Mouse (Mus musculus): ENCODE measurements at regions not wholly inside any gene's neighbourhood (a gene's known extent, or its start where the extent isn't known, plus 50 kb on each side); places are given as distances from the start of the nearest gene placed in this dataset.

DNA sequence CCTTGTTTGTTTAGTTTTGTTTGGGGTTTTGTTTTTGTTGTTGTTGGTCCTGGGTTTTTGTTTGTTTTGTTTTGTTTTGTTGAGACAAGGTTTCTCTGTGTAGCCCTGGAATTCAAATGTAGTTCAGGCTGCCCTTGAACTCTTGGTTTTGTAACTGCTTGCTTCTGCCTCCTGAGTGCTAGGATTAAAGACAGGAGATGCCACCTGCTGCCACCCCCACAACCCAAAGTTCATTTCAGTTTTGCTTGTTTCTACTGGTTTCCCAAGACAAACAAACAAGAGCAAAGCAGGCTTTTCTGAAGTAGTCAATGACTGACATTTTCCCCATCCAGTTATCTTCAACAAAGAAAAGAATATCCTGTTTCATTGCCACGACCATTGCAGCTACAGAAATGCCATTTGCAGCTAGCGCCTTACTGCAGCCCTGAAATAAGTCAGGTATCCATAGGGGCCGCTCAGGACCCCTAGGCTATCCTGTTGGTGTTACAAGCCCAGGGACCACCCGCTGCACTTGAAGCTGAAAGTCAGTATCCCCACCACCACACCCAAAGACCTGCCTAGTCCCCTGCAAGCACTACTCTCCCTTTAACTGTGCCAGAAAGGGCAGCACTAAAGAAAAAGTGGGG, 108.3 kb upstream of the Egln3 start:
- no peak overlapping the region for H3K4me3 ChIP-seq
- H3K4me1 ChIP-seq: peaks cover 14% of the 10 kb centered on the region
- no peak for ATAC-seq (ENCODE audit: borderline replicate concordance, extremely low read depth, low FRiP score, low TSS enrichment)
- no peaks in the 10 kb centered on the region for H3K36me3 ChIP-seq
- WGBS: 53% methylated on average over 4 of the region's 4 CpGs
- no peaks in the 10 kb centered on the region for H3K9me3 ChIP-seq
- no peak overlapping the region for H3K4me2 ChIP-seq
- H3K27me3 ChIP-seq: peaks cover 12% of the 10 kb centered on the region; the same call in 1 of the 2 replicates
- H3K27ac ChIP-seq: no peak overlapping the region
- no peak overlapping the region for H3K9ac ChIP-seq

DNA sequence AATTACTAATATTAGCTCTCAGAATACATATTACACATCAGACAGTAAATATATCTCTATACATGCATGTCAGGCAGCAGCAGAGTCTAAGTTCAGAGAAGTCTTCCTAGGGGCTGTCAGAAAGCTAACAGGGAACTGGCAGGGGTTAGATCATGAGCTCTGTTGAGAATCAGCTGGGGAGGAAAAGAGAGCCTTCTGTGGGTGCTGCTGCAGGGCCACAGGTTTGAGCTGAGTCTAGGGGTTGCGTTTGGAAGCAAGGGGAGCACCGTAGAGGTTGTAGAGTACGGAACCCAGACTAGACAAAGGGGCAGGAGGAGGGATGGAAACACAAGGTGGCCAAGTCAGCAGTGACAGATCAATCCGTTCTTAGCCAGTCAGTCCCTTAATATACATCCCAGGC, 106.2 kb upstream of the Egln3 start:
- H3K4me3 ChIP-seq: no peak overlapping the region
- peaks cover 10% of the 10 kb centered on the region for H3K4me1 ChIP-seq
- no peaks in the 10 kb centered on the region for H3K36me3 ChIP-seq
- H3K27me3 ChIP-seq: peaks cover 9% of the 10 kb centered on the region; the same call in 1 of the 2 replicates
- no peak overlapping the region for H3K9ac ChIP-seq
- no peak for ATAC-seq (ENCODE audit: borderline replicate concordance, extremely low read depth, low FRiP score, low TSS enrichment)
- H3K27ac ChIP-seq: no peak overlapping the region
- 73% methylated on average over 4 of the region's 4 CpGs for WGBS
- H3K4me2 ChIP-seq: no peak overlapping the region
- H3K9me3 ChIP-seq: no peaks in the 10 kb centered on the region

DNA sequence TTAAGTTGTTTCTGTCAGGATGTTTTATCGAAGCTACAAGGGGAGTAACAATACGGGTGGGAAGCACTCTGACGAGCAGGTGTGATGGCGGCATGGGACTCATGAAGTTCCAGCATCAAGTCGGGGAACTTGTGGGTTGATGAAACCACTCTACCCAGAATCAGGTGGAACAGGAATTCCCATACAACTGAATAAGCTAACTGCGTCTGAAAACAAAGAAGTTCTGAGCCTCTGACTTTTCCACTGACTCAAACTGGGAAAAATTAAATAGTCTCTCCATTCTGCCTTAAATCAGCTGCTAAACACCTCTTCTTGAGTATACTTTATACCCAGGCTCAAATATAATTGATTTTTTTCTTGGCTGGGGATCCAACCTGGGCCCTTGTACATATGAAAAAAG, 105.6 kb upstream of the Egln3 start:
- no peak for ATAC-seq (ENCODE audit: borderline replicate concordance, extremely low read depth, low FRiP score, low TSS enrichment)
- Histone ChIP-seq H3K27ac (no peak overlapping the region), H3K4me1 (peaks cover 10% of the 10 kb centered on the region), H3K27me3 (peaks cover 9% of the 10 kb centered on the region; the same call in 1 of the 2 replicates), H3K4me3 (no peak overlapping the region), H3K36me3 (no peaks in the 10 kb centered on the region), H3K9me3 (no peaks in the 10 kb centered on the region), H3K9ac (no peak overlapping the region), H3K4me2 (no peak overlapping the region)
- 80% methylated on average over 6 of the region's 6 CpGs for WGBS

DNA sequence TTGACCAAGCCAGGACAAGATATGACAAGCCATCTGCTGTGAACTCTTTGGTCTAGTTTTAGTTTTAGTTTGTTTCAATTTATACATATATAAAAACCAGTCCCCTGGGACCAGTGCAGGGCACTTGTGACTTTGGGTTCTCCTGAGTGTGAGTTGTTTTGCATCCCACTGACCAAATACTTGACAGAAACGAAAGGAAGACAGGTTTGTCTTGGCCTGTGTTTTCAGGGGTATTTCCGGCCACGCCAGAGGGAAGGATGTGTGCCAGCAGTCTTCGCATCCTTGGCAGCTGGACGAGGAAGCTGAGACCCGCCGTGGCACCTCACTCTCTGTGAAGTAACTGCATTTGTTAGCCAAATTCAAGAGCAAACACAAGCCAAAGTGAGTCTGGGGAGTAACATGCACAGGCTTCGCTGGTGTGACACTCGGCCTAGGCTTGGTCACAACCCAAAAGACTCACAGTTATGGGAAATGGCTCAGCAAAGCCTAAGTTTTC, 101.5 kb upstream of the Egln3 start:
- Histone ChIP-seq H3K36me3 (no peaks in the 10 kb centered on the region), H3K27me3 (no peaks in the 10 kb centered on the region), H3K9ac (no peak overlapping the region), H3K4me1 (no peaks in the 10 kb centered on the region), H3K4me2 (no peak overlapping the region), H3K27ac (no peak overlapping the region), H3K4me3 (no peak overlapping the region), H3K9me3 (no peaks in the 10 kb centered on the region)
- WGBS: 72% methylated on average over 9 of the region's 9 CpGs
- ATAC-seq (ENCODE audit: borderline replicate concordance, extremely low read depth, low FRiP score, low TSS enrichment): no peak

DNA sequence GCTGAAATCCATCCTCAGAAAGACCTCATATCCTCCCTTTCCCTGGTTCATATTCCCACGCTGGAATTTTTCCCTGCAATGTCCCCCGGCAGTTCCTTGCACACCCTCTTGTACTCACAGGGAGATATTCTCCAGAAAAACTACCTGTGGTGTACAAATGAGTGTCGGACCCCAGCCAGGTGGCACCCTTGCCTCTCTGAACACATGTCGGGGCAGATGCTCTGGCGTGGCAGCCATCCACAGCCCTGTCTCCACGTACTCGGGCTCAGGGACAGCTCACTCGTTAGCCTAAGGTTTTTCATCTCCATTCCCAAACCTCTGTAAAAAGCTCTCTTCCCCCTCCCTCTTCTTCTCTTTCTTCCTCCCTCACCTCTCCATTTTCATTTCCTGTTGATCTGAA, 100.1 kb upstream of the Egln3 start:
- WGBS: 80% methylated on average over 8 of the region's 8 CpGs
- H3K4me3 ChIP-seq: no peak overlapping the region
- H3K27ac ChIP-seq: no peak overlapping the region
- H3K9me3 ChIP-seq: no peaks in the 10 kb centered on the region
- no peak overlapping the region for H3K9ac ChIP-seq
- no peak for ATAC-seq (ENCODE audit: borderline replicate concordance, extremely low read depth, low FRiP score, low TSS enrichment)
- no peaks in the 10 kb centered on the region for H3K27me3 ChIP-seq
- no peaks in the 10 kb centered on the region for H3K36me3 ChIP-seq
- no peaks in the 10 kb centered on the region for H3K4me1 ChIP-seq
- H3K4me2 ChIP-seq: no peak overlapping the region

DNA sequence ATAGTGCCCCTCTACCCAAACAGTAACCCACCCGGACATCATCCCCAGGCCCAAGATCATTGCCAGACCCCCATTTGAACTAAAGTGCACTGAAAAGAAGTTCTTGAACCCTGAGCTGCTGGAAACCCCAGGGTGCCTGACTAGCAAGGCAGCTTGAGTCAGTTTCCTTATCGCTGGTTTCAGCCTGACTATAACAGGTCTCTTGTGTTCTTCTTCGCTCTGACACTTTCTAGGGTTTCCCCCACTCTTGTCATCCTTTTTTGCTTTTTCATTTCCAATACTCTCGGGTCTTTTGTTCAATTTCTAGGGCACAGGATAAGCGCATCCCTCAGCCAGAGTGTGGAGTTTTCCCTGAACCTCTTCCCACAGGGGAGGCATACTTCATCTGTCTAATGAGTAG, 95.8 kb upstream of the Egln3 start:
- H3K4me1 ChIP-seq: no peaks in the 10 kb centered on the region
- no peak overlapping the region for H3K9ac ChIP-seq
- H3K9me3 ChIP-seq: no peaks in the 10 kb centered on the region
- no peak for ATAC-seq (ENCODE audit: borderline replicate concordance, extremely low read depth, low FRiP score, low TSS enrichment)
- H3K27me3 ChIP-seq: no peaks in the 10 kb centered on the region
- H3K36me3 ChIP-seq: no peaks in the 10 kb centered on the region
- H3K4me2 ChIP-seq: no peak overlapping the region
- no peak overlapping the region for H3K27ac ChIP-seq
- H3K4me3 ChIP-seq: no peak overlapping the region
- WGBS: 63% methylated on average over 5 of the region's 5 CpGs

DNA sequence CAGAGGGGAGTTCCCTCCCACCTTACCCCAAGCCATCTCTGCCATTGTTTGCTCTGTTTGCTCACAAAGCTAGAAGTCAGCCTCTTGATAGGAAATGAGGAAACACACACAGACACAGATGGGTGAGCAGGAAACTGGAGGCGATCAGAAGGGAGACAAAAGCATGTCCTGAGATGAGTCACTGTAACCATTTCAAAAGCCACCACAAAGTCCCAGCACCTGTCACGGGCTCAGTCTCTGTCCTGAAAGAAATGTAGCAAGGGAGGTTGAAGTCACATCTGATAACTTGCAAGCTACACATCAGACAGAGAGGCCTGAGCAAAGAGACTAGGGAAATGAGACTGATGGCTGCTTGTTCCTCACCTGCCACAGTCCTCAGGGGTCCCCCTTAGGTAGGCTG, 89.6 kb upstream of the Egln3 start:
- no peak for ATAC-seq (ENCODE audit: borderline replicate concordance, extremely low read depth, low FRiP score, low TSS enrichment)
- Histone ChIP-seq H3K9me3 (no peaks in the 10 kb centered on the region), H3K27me3 (no peaks in the 10 kb centered on the region), H3K4me1 (peaks cover 2% of the 10 kb centered on the region; the same call in 1 of the 2 replicates), H3K36me3 (no peaks in the 10 kb centered on the region), H3K4me2 (no peak overlapping the region), H3K9ac (no peak overlapping the region), H3K27ac (no peak overlapping the region), H3K4me3 (no peak overlapping the region)
- 53% methylated on average over 2 of the region's 2 CpGs for WGBS

DNA sequence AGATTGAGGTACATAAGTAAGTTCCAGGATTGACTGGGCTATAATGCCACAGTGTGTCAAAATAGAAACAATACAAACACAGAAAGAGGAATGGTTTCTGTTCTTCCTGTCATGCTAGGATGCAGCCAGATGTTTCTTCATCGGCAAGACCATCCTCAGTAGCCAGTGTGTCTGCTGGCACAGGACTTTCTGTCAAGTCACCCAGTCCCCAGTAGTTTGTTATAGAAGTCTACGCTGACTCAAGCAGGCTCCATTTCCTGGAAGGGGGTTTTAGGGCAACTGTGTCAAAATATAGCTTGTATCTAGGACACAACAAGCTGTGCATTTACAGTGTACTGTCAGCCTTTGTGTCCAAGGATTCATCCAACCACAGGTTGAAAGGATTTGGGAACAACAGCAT, 86.7 kb upstream of the Egln3 start:
- Histone ChIP-seq H3K4me1 (peaks cover 30% of the 10 kb centered on the region), H3K4me3 (no peak overlapping the region), H3K36me3 (no peaks in the 10 kb centered on the region), H3K9ac (no peak overlapping the region), H3K9me3 (no peaks in the 10 kb centered on the region), H3K27ac (no peak overlapping the region), H3K4me2 (no peak overlapping the region), H3K27me3 (no peaks in the 10 kb centered on the region)
- no peak for ATAC-seq (ENCODE audit: borderline replicate concordance, extremely low read depth, low FRiP score, low TSS enrichment)
- WGBS: 85% methylated on average over 2 of the region's 2 CpGs

DNA sequence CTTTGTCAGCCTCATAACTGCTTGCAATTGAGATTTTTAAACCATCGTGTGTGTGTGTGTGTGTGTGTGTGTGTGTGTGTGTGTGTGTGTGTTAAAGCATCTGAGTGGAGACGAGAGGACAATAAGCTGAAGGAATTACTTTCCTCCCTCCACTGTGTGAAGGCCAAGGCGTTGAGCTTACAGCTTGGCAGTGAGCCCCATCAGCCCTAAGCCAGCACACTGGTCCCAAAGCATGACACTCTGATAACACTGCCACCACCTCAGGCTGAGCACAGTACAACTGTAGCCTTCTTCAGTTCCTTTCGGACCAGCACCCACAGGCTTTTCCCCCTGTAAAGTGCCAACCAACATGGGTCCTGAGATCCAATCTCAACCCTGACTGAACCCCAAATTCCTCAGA, 85.1 kb upstream of the Egln3 start:
- no peaks in the 10 kb centered on the region for H3K9me3 ChIP-seq
- no peak overlapping the region for H3K4me2 ChIP-seq
- H3K36me3 ChIP-seq: no peaks in the 10 kb centered on the region
- no peak overlapping the region for H3K27ac ChIP-seq
- no peak for ATAC-seq (ENCODE audit: borderline replicate concordance, extremely low read depth, low FRiP score, low TSS enrichment)
- H3K4me1 ChIP-seq: peaks cover 30% of the 10 kb centered on the region
- H3K9ac ChIP-seq: no peak overlapping the region
- H3K4me3 ChIP-seq: no peak overlapping the region
- 45% methylated on average over 4 of the region's 4 CpGs for WGBS
- no peaks in the 10 kb centered on the region for H3K27me3 ChIP-seq

DNA sequence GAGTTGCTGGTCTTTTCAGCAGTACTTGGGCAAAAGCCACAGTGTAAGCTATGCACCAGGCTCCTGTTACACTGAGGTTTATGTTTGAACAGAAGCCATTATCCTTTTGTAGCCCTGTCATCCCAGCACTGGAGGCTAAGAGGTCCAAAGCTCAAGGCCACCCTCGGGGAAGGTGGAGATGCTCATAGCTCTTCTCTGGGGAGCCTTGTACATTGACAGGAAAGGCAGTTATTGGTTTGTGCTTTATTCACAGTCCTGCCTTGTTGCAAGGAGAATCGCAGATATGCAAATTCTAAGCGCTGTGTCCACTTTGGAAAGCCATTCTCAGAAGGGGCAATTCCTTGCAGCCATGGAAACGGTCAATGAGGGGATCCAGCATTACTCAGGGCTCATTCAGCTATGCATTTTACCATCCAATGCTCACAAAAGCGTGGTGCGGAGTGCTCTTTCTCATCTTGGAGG, 84.4 kb upstream of the Egln3 start:
- Histone ChIP-seq H3K9ac (no peak overlapping the region), H3K36me3 (no peaks in the 10 kb centered on the region), H3K4me3 (no peak overlapping the region), H3K4me2 (no peak overlapping the region), H3K27me3 (no peaks in the 10 kb centered on the region), H3K27ac (no peak overlapping the region; the same call in 1 of the 2 replicates), H3K9me3 (no peaks in the 10 kb centered on the region), H3K4me1 (peaks cover 30% of the 10 kb centered on the region)
- 58% methylated on average over 6 of the region's 6 CpGs for WGBS
- no peak for ATAC-seq (ENCODE audit: borderline replicate concordance, extremely low read depth, low FRiP score, low TSS enrichment)

DNA sequence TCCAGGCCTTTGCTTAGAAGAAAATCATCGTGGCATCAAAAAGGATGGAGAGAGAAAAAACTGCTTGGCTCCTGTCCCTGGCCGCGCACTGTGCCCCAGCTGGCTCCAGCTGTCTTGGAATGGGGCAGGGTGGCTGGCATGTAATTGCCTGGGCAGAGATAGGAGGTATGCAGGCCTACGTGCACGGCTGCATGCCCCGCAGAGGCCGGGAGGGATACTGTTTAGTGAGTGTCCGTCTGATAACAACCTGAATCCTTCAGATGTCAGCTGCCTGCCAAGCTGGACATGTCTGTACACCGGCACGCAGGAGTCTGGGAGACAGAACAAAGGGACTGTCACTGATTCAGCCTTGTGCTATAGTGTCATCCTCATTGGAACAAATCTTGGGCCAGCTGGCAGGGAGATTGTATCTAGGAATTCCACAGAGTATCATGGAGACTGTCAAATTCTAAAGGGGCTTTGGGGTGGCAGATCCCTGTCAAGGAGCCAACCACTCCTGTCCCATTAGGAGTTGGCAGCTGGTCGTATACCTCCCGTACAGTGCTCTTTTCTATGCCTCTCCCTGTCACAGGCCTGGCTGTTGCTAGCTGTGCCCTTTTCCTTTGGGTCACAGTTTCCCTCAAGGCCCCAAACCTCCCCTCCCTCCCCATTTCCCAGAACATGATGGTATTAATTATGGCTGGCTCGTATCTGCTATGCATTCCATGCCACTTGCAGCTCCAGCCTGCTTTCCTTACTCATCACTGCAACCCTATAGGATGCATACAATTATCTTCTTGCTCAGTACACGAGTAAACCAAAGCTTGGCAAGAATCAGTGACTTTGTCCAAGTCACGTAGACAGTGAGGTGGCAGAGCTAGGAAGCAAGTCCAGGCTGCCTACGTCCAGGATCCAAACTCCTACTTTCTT, 83.5 kb upstream of the Egln3 start:
- no peak overlapping the region for H3K9ac ChIP-seq
- peak overlapping the region; percentile 12; the same call in 1 of the 2 replicates for H3K27ac ChIP-seq
- ATAC-seq (ENCODE audit: borderline replicate concordance, extremely low read depth, low FRiP score, low TSS enrichment): peak; percentile 70
- no peak overlapping the region for H3K4me3 ChIP-seq
- peaks cover 38% of the 10 kb centered on the region for H3K4me1 ChIP-seq
- H3K36me3 ChIP-seq: no peaks in the 10 kb centered on the region
- H3K9me3 ChIP-seq: no peaks in the 10 kb centered on the region
- no peak overlapping the region for H3K4me2 ChIP-seq
- H3K27me3 ChIP-seq: no peaks in the 10 kb centered on the region
- WGBS: 44% methylated on average over 16 of the region's 16 CpGs

DNA sequence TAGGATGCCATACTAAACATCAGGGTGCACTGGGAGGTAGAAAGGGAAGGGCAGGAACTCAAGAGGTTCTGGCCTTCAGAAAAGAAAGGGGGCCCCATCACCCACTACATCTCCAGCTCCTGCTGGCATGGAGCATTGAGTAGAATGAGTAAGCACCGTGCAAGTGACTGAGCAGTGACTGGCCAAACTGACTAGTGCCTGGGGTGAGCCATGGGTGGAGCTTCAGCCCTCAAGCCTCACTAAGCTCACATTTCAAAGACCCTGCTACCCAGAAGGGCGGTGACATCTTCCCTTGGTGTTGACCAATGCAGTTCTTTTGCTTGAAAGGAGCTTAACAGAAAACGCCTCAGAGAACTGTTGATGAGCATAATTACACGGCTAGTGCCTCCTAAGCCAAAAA, 80.0 kb upstream of the Egln3 start:
- no peak for ATAC-seq (ENCODE audit: borderline replicate concordance, extremely low read depth, low FRiP score, low TSS enrichment)
- Histone ChIP-seq H3K4me3 (no peak overlapping the region), H3K9me3 (no peaks in the 10 kb centered on the region), H3K36me3 (no peaks in the 10 kb centered on the region), H3K4me1 (peaks cover 49% of the 10 kb centered on the region), H3K27me3 (no peaks in the 10 kb centered on the region), H3K4me2 (no peak overlapping the region), H3K9ac (no peak overlapping the region), H3K27ac (no peak overlapping the region)
- whole genome bisulfite sequencing: 42% methylated on average over 4 of the region's 4 CpGs

Data from lung, embryonic 15.5 days (tissue).